Mouse (Mus musculus) T-helper 2 cell (primary cell): Measurements from ENCODE around the gene Zbtb18.

ENCODE experiments used
- in situ Hi-C: fragments of 300-600 bp; cut with MboI, MseI; formaldehyde crosslinking; loops from one replicate; pipeline ENCODE4 v1.15.1; 2025; ENCODE audit warnings: high pct_unique_total_duplicates

The Zbtb18 gene

DNA sequence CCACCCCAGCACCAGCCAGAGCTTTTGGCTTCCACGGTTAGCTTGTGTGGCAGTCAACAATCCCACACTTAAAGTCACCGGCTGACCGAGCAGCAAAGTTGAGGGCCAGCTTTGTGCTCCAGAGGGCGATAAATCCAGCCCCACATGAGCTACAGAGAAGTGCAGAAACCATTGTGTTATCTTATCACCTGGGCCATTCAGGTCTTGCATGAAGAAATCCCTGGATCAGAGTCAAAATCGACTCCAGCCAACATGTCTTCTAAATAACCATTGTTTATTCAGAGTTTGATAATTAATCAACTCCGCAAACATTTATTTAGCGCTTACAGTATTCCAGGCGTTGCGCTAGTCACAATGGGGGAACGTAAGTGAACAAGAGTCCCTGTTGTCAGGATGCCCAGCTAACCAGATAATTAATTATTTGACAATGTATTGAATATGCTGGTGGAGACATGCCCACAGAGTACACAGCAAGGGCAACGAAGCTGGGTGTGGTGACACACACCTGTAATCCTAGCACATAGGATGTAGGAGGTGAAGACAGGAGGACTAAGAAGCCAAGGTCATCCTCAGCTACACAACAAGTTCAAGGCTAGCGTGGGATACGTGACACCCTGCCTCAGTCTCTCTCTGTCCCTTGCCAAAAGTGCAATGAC lies 33.5 kb downstream of the Zbtb18 start:
- in situ Hi-C loops = no loop called here

DNA sequence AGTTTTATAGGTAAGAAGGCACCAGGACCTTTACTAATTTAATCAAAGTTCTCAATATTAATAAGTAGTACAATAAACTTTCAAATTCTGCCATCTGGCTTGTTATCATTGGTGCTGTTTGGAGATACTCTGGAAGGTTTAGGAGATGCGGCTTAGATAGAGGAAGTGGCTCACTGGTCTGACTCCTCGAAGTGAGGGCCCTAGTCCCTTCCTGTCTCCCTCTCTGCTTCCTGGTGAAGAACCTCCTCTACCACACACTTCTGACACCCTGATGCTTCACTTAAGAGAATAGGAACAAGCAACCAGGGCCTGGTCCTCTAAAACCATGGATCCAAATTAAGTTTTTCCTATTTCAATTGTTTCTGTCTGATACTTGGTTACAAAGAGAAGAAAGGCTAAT lies 36.4 kb downstream of the Zbtb18 start:
- in situ Hi-C loops = no loop called here

- in situ Hi-C loops = no loop called here
These were observed 37.3 kb downstream of the Zbtb18 start for GRCm38 (mm10) chr1:177479356-177480004.

DNA sequence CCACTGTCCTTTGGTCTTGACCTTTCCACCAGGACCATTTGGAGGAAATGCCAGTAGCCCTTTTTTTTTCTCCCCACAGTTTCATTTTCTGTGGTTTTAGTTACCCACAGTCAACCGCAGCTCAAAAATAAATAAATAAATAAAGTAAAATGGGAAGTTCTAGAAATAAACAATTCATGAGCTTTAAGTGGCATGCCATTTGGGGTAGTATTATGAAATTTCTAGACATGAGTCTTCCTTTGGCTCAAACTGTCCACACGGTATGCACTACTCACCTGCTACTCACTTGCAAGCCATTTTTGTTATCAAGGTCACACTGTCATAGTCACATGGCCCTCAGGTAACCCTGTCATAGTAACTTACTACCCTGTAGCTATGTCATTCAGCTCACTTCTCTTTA lies 41.5 kb downstream of the Zbtb18 start:
- in situ Hi-C loops = no loop called here

GRCm38 (mm10) chr1:177484280-177484679 lies 42.1 kb downstream of the Zbtb18 start:
- in situ Hi-C loops = no loop called here

GRCm38 (mm10) chr1:177484680-177485079 lies 42.5 kb downstream of the Zbtb18 start:
- in situ Hi-C loops = no loop called here

GRCm38 (mm10) chr1:177489844-177490243 lies 47.7 kb downstream of the Zbtb18 start:
- in situ Hi-C loops = no loop called here

GRCm38 (mm10) chr1:177490808-177491207 lies 48.7 kb downstream of the Zbtb18 start:
- in situ Hi-C loops = no loop called here

- in situ Hi-C loops = no loop called here
These were observed 49.1 kb downstream of the Zbtb18 start for GRCm38 (mm10) chr1:177491280-177491679.

DNA sequence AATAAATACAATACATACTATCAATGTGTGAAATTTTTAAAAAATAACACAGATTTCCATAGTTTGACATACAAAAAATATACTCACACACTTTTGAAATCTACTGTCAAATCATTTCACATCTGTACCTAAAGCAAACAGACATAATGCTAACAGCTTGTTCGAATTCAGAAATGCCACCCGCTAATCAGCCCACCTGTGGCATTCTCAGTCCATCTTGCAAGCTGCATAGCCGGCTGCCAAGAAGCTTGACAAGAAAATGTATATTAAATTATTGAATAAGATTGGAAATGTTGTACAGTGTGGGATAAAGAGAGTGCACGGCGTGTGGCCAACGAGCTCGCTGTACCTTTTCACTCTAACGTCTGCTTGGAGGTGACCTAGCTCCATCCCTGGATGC lies 52.2 kb downstream of the Zbtb18 start:
- in situ Hi-C loops = no loop called here

DNA sequence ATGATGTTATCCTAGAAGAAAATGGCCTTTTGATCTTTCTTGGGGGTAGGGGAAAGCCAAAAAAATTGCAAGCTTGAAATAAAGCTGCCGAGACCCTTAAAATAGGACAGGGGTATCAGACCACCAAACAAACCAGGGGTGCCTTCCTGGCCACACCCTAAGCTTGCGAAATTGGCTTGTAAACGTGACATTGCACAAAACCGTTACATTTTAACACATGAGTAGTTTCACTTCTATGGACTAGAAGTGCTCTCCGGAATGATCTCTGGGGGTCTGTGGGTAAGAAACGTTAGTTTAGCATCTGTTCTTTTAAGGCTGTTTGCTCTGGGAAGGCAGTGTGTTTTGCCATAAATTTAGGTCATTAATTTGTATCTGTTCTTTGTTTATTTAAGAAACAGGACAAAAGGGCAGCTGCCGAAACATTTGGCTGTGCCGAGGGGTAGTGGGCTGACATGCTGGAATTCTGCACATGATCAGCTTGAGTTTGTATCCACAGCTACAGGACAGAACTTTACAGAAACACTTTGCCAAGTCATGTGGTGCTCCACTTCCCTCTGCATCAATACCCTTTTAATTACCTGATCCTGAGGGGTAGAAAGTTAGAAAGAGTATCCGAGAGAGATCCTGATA lies 52.9 kb downstream of the Zbtb18 start:
- in situ Hi-C loops = no loop called here
